Mouse (Mus musculus) intestine, postnatal 0 days (tissue): Measurements from ENCODE around the gene Lmo4. TPM values are rescaled to one million over a fixed set of nuclear protein-coding genes. Genes with fewer than 3 reads are reported as not detected.
A peak's percentile ranks its signal among the peaks of the same experiment; 100 is the strongest.

ENCODE experiments used
- ATAC-seq: fragments of 200-750 bp; cut with Nextera tagmentation; 2 replicates; pipeline ENCODE4 v1.8.0; 2017; ENCODE audit warnings: mild to moderate bottlenecking, moderate TSS enrichment, moderate library complexity
- H3K27ac ChIP-seq: fragments of 300-500 bp; sonication (generic); 2 replicates; pipeline ENCODE4 v1.5.1; 2014; ENCODE audit warnings: mild to moderate bottlenecking, low read depth, low read length, moderate library complexity
- H3K27me3 ChIP-seq: fragments of 300-500 bp; sonication (generic); replicated peaks from 2 replicates; pipeline ENCODE4 v1.6.1; 2014; ENCODE audit warnings: low read length, mixed read lengths; ENCODE audit not compliant: control insufficient read depth, insufficient read depth
- H3K36me3 ChIP-seq: fragments of 300-500 bp; sonication (generic); 2 replicates; pipeline ENCODE4 v1.6.1; 2014; ENCODE audit warnings: mild to moderate bottlenecking, moderate library complexity; ENCODE audit not compliant: control insufficient read depth, insufficient read depth
- H3K4me1 ChIP-seq: fragments of 300-500 bp; sonication (generic); replicated peaks from 2 replicates; pipeline ENCODE4 v1.6.1; 2014; ENCODE audit warnings: antibody characterized with exemption, low read length, mixed read lengths; ENCODE audit not compliant: control insufficient read depth, insufficient read depth
- H3K4me2 ChIP-seq: fragments of 300-500 bp; sonication (generic); replicated peaks from 2 replicates; pipeline ENCODE4 v1.6.1; 2014; ENCODE audit warnings: low read depth, mild to moderate bottlenecking, moderate library complexity
- H3K4me3 ChIP-seq: fragments of 300-500 bp; sonication (generic); 2 replicates; pipeline ENCODE4 v1.5.1; 2014; ENCODE audit warnings: low read depth, low read length
- H3K9ac ChIP-seq: fragments of 300-500 bp; sonication (generic); 2 replicates; pipeline ENCODE4 v1.6.1; 2014; ENCODE audit warnings: mild to moderate bottlenecking, low read depth, low read length
- H3K9me3 ChIP-seq: fragments of 300-500 bp; sonication (generic); 2 replicates; pipeline ENCODE4 v1.6.1; 2016; ENCODE audit warnings: mixed run types; ENCODE audit not compliant: control insufficient read depth
- CTCF ChIP-seq: sonication (generic); IDR thresholded peaks from 2 replicates; pipeline ENCODE4 v1.5.1; 2016; ENCODE audit warnings: low read depth, mild to moderate bottlenecking, control low read depth, antibody characterized with exemption, moderate library complexity
- WGBS: fragments of 180-500 bp; shearing (Covaris S2); extraction: QIAGEN DNeasy Blood & Tissue Kit; methylation state at CpG from one replicate; pipeline ENCODE4 v1.1.7; 2014; 5-methylcytosine and 5-hydroxymethylcytosine counted together
- polyA plus RNA-seq: library from polyadenylated mRNA; unstranded; fragments of >200 nt; fragmentation: Nextera tagmentation; extraction: Ambion mirVana; gene quantifications from 2 replicates; pipeline ENCODE4 v1.2.1, GENCODE M21; 2015

Gene Lmo4
- polyA plus RNA-seq, 1 experiment from 2014 or later: 23.5 TPM

GRCm38 (mm10) chr3:144151001-144151400 lies 54.0 kb downstream of the Lmo4 start:
- ATAC-seq: no peak
- Histone ChIP-seq H3K4me2 (no peak overlapping the region), H3K9me3 (no peaks in the 10 kb centered on the region), H3K27me3 (no peaks in the 10 kb centered on the region), H3K27ac (no peak overlapping the region), H3K4me1 (no peaks in the 10 kb centered on the region), H3K9ac (no peak overlapping the region), H3K4me3 (no peak overlapping the region), H3K36me3 (no peaks in the 10 kb centered on the region)
- WGBS: 86% methylated on average over 6 of the region's 6 CpGs
- no peak for TF ChIP-seq CTCF

- ATAC-seq: no peak
- Histone ChIP-seq H3K36me3 (no peaks in the 10 kb centered on the region), H3K4me1 (0 out of 2 replicates have a peak, but pooled peaks cover 2% of the 10 kb centered on the region), H3K27me3 (no peaks in the 10 kb centered on the region), H3K27ac (no peak overlapping the region), H3K4me2 (no peak overlapping the region), H3K9me3 (no peaks in the 10 kb centered on the region), H3K4me3 (no peak overlapping the region), H3K9ac (no peak overlapping the region)
- WGBS: 92% methylated on average over 3 of the region's 3 CpGs
- TF ChIP-seq CTCF: no peak
Observed at GRCm38 (mm10) chr3:144148234-144148633, 56.8 kb downstream of the Lmo4 start.

- no peak for ATAC-seq
- no peaks in the 10 kb centered on the region for H3K9me3 ChIP-seq
- H3K27me3 ChIP-seq: no peaks in the 10 kb centered on the region
- TF ChIP-seq CTCF: no peak
- H3K4me3 ChIP-seq: no peak overlapping the region
- no peak overlapping the region for H3K9ac ChIP-seq
- WGBS: 94% methylated on average over 3 of the region's 3 CpGs
- 0 out of 2 replicates have a peak, but pooled peaks cover 2% of the 10 kb centered on the region for H3K4me1 ChIP-seq
- H3K27ac ChIP-seq: no peak overlapping the region
- no peak overlapping the region for H3K4me2 ChIP-seq
- no peaks in the 10 kb centered on the region for H3K36me3 ChIP-seq
Observed at GRCm38 (mm10) chr3:144147244-144147643, 57.8 kb downstream of the Lmo4 start.

DNA sequence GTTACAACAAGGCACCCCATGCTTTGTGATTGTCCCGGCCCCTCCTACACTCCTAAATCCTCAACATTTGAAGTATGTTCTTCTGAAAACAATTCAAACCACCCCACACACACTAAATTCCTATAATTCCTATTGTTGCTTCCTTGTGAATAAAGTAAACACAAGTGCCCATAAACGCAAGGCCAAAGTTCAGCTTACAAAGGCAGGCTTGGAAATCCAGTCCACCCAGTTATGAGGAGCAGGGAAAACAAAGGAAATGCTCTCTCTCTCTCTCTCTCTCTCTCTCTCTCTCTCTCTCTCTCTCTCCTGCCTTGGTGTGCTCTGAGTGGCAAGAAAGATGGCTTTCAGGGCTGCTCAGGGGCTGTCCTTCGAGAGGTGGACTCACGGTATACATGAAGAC lies 61.0 kb downstream of the Lmo4 start:
- Histone ChIP-seq H3K9me3 (no peaks in the 10 kb centered on the region), H3K27me3 (no peaks in the 10 kb centered on the region), H3K4me1 (0 out of 2 replicates have a peak, but pooled peaks cover 2% of the 10 kb centered on the region), H3K36me3 (no peaks in the 10 kb centered on the region), H3K4me3 (no peak overlapping the region), H3K27ac (no peak overlapping the region), H3K4me2 (no peak overlapping the region), H3K9ac (no peak overlapping the region)
- no peak for TF ChIP-seq CTCF
- WGBS: 35% methylated on average over 4 of the region's 4 CpGs
- peak; percentile 91 for ATAC-seq

DNA sequence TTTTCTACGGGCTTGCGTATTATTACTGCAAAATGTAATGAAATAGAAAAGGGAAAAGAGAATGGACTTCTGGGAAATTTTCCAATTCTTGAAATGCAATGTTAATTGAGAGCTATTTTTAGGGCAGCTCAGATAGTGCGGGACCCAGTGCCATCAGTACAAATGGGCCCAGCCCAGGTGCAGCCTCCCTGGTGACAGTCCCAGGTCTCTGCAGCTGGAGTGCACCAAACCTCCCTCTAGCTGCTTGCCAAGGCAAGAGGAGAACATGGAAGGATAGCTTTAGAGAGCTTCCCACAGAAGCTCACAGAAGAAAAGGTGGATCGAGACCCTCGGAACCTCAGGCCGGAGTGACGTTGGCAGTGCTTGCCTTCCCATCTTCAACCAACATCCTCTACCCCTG lies 62.1 kb downstream of the Lmo4 start:
- TF ChIP-seq CTCF: no peak
- Histone ChIP-seq H3K9me3 (no peaks in the 10 kb centered on the region), H3K9ac (no peak overlapping the region), H3K27me3 (no peaks in the 10 kb centered on the region), H3K4me3 (no peak overlapping the region), H3K36me3 (no peaks in the 10 kb centered on the region), H3K4me2 (no peak overlapping the region), H3K27ac (no peak overlapping the region), H3K4me1 (0 out of 2 replicates have a peak, but pooled peaks cover 2% of the 10 kb centered on the region)
- WGBS: 85% methylated on average over 7 of the region's 7 CpGs
- no peak for ATAC-seq

DNA sequence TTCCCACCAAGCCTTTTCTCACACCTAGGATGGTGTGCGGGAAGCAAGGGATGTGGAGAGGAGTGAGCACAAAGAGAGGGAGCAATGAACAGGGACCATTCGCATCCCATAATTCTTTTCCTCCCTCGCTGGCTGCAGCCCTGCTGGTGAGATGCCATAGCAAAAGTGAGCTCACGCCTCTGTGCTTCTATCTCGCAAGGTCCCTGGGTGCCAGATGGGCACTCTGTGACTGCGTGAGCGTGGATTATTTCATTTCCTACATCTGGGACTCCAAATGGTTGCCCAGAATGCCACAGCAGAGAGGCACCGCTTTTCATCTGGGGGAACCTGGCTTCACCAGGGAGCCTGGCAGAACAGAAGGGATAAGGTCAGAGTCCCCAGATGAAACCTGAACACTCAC lies 63.2 kb downstream of the Lmo4 start:
- H3K9me3 ChIP-seq: no peaks in the 10 kb centered on the region
- H3K4me2 ChIP-seq: no peak overlapping the region
- H3K36me3 ChIP-seq: no peaks in the 10 kb centered on the region
- ATAC-seq: no peak
- H3K27me3 ChIP-seq: no peaks in the 10 kb centered on the region
- WGBS: 86% methylated on average over 8 of the region's 8 CpGs
- no peak overlapping the region for H3K9ac ChIP-seq
- H3K4me3 ChIP-seq: no peak overlapping the region
- H3K4me1 ChIP-seq: 0 out of 2 replicates have a peak, but pooled peaks cover 2% of the 10 kb centered on the region
- TF ChIP-seq CTCF: no peak
- no peak overlapping the region for H3K27ac ChIP-seq

DNA sequence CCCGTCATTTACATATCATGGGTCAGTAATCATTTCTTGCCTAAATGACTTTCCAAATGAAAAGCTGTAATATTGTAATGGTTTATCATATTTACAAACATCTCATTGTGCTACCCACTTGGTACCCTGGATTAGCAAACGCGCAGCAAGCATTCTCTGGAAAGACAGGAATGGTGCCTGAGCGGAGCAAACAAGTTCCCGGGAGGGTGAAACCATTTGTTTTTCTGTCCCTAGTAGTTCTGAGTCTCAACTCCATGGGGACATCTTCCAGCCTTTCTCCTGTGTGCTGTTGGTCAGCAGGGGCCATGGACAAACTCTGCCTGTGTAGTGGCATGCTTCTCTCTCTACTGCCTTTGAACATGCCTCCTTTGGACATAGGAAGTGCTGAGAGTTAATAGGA lies 64.2 kb downstream of the Lmo4 start:
- H3K4me1 ChIP-seq: 0 out of 2 replicates have a peak, but pooled peaks cover 2% of the 10 kb centered on the region
- no peaks in the 10 kb centered on the region for H3K36me3 ChIP-seq
- no peak for ATAC-seq
- no peak overlapping the region for H3K4me3 ChIP-seq
- no peaks in the 10 kb centered on the region for H3K27me3 ChIP-seq
- 95% methylated on average over 5 of the region's 5 CpGs for WGBS
- H3K4me2 ChIP-seq: no peak overlapping the region
- no peaks in the 10 kb centered on the region for H3K9me3 ChIP-seq
- no peak overlapping the region for H3K27ac ChIP-seq
- H3K9ac ChIP-seq: no peak overlapping the region
- no peak for TF ChIP-seq CTCF
